ENCODE assay signal across 8 mouse cellular contexts in the genomic region with DNA sequence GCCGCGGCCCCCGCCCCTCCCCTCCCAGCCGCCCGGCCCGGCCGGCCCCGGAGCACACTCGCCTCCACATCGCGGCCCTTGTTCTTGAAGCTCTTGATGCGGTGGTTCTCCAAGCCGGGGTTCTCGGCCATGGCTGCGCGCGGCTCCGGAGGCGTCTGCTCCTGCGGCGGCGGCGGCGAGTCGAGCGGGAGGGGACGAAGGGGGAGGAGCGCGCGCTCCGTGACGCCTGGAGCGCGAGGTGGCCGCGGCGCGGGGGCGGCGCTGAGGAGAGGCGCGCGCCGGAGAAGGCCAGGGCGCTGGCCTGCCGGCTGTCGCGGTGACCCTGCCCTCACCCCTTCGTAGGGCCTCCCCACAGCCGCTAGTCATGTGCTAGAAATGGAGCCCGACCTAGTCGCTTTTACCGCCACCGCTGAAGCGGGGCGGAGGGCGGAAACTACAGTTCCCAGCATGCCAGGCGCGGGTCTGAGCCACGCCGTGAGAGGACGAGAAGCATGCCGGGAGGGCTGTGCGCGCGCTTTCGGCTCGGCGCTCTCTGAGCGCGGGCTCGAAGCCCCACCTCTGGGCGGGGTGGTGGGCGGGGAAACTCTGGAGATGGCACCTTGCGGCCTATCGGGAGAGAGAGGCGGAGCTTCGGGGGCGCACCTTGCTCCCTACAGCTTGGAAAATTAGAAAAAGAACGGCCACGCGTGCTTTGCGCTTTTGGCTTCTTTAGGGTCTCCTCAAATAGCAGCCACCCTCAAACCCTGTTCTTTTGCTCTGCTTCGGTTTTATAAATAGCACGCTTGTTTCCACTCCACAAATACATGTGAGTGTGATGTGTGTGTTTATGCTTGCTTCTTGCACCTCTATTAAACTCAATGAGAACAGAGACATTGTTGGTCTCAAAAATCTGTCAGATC. TPM values are rescaled to one million over a fixed set of nuclear protein-coding genes. Genes with fewer than 3 reads are reported as not detected.
DNase-seq lines count a peak whose midpoint lies in the region; ATAC-seq lines count a peak whose summit lies in the region.

A gene (minus strand): TSS at position 214 of the 899 bp plus-strand sequence.

- peak within 1 kb of the TSS; percentile 83 for H3K9ac ChIP-seq in intestine, embryonic 14.5 days (ENCODE audit: low read length)

- H3K9me3 ChIP-seq in intestine, embryonic 14.5 days (ENCODE audit: control insufficient read depth, low read length): no peaks in the 10 kb centered on the region

- peak within 1 kb of the TSS; percentile 77 for H3K4me2 ChIP-seq in intestine, embryonic 14.5 days (ENCODE audit: low read length)

- peak; percentile 99 for ATAC-seq in intestine, embryonic 14.5 days (replicated peaks; ENCODE audit: low FRiP score, low TSS enrichment, low read depth)

- H3K4me1 ChIP-seq in intestine, embryonic 14.5 days (replicated peaks; ENCODE audit: control insufficient read depth, insufficient read depth, low read length): peaks cover 9% of the 10 kb centered on the region

- DNase-seq in adrenal gland, adult 18-20 months (ENCODE audit: low spot score in 2 of 2): peak; percentile 88 to 91
- DNase-seq in embryo, embryonic 11 days: peak; percentile 100
- peak; percentile 99 for DNase-seq in gastrocnemius, postnatal 25 days
- peak; percentile 99 for DNase-seq in intestine, embryonic 14.5 days (ENCODE audit: low spot score)
- peak; percentile 97 for DNase-seq in left cerebral cortex, postnatal 14 days (ENCODE audit: low spot score in 2 of 2)
- peak; percentile 99 for DNase-seq in mesoderm, embryonic 11.5 days (ENCODE audit: low read depth, low spot score)
- peak; percentile 96 to 97 for DNase-seq in right cerebral cortex, postnatal 36 days (ENCODE audit: low spot score in 2 of 2)
- DNase-seq in yolk sac, embryonic 10.5 days (ENCODE audit: low spot score): peak; percentile 99

- no peaks in the 10 kb centered on the region for H3K27me3 ChIP-seq in intestine, embryonic 14.5 days (replicated peaks; ENCODE audit: control insufficient read depth, insufficient read depth, low read length)

- peak within 1 kb of the TSS; percentile 62 for H3K4me3 ChIP-seq in intestine, embryonic 14.5 days (ENCODE audit: low read depth, low read length)

- peak within 1 kb of the TSS; percentile 96 for H3K27ac ChIP-seq in intestine, embryonic 14.5 days (ENCODE audit: low read depth)

- intact Hi-C loops in left cerebral cortex, postnatal 14 days (cut with DNase I): loop anchor here (5.0 kb wide), 1 partner anchor 78 kb away; a partner anchor contains a TSS

- 1% methylated on average over 81 of the region's 85 CpGs for WGBS in intestine, embryonic 14.5 days

- no peaks in the 10 kb centered on the region for H3K36me3 ChIP-seq in intestine, embryonic 14.5 days (ENCODE audit: control insufficient read depth, insufficient read depth, low read length)

RNA-seq across cellular contexts. Expression of the gene that starts here (rescaled TPM):
- total RNA-seq in adrenal gland, adult 18-20 months (2021): 10 to 100 TPM; 29.5 to 32.5 TPM
- 10 to 100 TPM; 89.3 to 89.8 TPM for total RNA-seq in gastrocnemius, postnatal 25 days (2021)
- 56.6 and 64.0 TPM in 2 replicates for polyA plus RNA-seq in intestine, embryonic 14.5 days (2014; fragmentation: Nextera tagmentation; extraction: Ambion mirVana)
- total RNA-seq in left cerebral cortex, postnatal 14 days (2021): 10 to 100 TPM; 79.1 to 79.7 TPM

Comparison
In these comparisons a context has a peak if more than half of its experiments do, and no peak if none do; other contexts are left out.
1. Peak in every context shown above with its lines: DNase-seq, ATAC-seq, H3K4me3 ChIP-seq and H3K27ac ChIP-seq.